Mouse (Mus musculus) heart, postnatal 14 days (tissue): ENCODE measurements at regions not wholly inside any gene's neighbourhood (a gene's known extent, or its start where the extent isn't known, plus 50 kb on each side); places are given as distances from the start of the nearest gene placed in this dataset.

Experiments used
- DNase-seq, 2 experiments: peaks; one replicate each; pipeline ENCODE4 v3.0.0; 2021 to 2022
- intact Hi-C: fragments of 180-260 bp; cut with DNase I; formaldehyde crosslinking; loops from one replicate; pipeline ENCODE4 v1.15.1; 2025

DNA sequence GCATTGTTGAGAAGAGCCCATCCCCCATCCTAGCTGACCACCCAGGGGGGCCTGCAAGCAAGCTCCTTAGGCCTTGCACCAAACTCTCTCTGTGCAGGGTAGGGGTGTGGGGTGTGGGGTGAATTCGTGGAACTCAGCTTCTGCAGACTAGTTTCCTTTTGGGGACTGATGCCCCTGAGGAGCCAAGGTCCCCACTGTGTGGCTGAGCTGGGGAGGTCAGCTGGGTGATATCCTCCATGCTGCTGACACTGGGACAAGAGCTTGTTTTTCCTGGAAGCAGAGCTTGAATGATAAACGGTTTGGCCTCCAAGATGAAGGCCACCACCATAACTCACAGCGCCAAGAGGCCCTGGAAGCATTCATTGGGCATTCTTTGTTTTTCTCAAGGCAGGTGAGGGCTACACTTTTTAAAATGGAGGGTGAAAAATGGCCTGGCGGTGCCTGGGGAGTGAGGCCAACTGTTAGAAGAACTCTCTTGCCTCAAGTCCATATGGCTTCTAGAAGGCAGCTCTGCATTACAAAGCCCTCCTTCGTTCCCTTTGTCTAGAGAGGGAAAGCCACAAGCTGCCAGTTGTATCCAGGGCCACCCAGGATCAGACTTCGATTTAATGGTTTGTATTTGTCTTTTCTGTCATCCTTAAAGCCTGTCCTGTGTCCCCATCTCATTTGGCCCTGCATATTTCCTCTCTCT is 98.8 kb downstream of the Tle3 start:
- DNase-seq, result no peak

GRCm38 (mm10) chr9:61468897-61469509 is 96.8 kb downstream of the Tle3 start:
- no peak for DNase-seq
- intact Hi-C loops, result no loop called here

More for the DNA sequence above, 98.8 kb downstream of the Tle3 start:
- intact Hi-C loops, result no loop called here

GRCm38 (mm10) chr9:61468368-61468848 is 96.2 kb downstream of the Tle3 start:
- intact Hi-C loops, result no loop called here
- DNase-seq, result no peak
